Mouse (Mus musculus): ENCODE measurements around the gene Rnf130. TPM values are rescaled to one million over a fixed set of nuclear protein-coding genes. Genes with fewer than 3 reads are reported as not detected.

The Rnf130 gene
- polyA plus RNA-seq, 1 experiment from 2014 or later = 58.0 TPM

DNA sequence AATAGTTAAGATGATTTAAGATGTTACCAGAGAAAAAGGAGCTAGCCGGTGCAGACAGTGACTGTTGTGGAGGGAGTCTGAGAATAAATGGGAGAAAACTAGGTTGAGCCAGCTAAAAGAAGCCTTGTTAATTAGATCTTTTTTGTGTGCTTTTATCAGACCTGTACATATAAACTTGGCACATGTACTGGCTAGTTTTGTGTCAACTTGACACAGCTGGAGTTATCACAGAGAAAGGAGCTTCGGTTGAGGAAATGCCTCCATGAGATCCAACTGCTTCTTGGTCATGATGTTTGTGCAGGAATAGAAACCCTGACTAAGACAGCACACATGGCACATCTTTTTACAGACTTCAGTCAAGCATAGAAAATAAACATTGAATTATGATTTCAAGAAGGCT lies 32.6 kb downstream of the Rnf130 start:
- Histone ChIP-seq H3K9me3 (no peaks in the 10 kb centered on the region), H3K36me3 (peaks cover 2% of the 10 kb centered on the region; the same call in 1 of the 2 replicates), H3K4me2 (no peak overlapping the region), H3K4me3 (no peak overlapping the region), H3K9ac (no peak overlapping the region), H3K27ac (no peak overlapping the region), H3K27me3 (no peaks in the 10 kb centered on the region), H3K4me1 (no peaks in the 10 kb centered on the region)
- 52% methylated on average over 2 of the region's 2 CpGs for WGBS
- ATAC-seq (ENCODE audit: borderline replicate concordance, extremely low read depth, low FRiP score, low TSS enrichment) = no peak

DNA sequence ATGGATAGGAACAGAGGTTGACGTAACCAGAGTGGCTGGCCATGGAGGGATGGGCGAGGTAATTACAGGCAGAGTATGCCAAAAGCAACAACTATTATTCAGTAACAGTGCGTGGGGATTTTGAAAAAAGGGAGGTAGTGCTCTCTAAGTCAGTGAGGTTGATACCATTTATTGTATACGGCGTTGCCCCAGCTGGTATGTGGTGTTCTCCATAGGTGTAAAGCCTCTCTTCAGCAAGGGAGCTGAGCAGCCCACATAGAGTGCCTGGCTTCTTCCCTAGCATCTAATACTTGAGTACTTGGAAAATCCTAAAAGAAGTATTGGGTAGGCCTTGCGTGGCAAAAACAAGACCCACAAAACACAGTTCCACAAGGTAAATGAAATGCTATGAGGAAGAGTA lies 33.1 kb downstream of the Rnf130 start:
- 92% methylated on average over 6 of the region's 6 CpGs for WGBS

DNA sequence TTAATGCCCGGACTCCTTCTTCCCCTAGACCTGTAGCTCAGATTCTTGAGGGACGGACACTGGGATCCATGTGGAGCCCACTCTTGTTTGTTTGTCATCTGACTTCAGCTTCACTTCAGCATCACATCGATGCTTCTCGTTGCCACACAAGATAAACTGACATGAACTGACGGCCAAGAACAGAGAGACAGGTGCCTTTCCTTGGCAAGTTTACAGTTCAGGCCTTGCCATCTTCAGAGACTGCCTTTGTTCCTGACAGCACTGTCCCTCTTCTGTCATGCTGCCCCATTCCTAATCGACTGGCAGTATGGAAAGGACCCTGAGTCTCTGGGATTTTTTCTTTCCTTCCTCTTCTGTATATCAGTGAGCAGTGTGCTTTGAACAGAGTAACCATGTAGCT lies 33.9 kb downstream of the Rnf130 start:
- Histone ChIP-seq H3K4me1 (no peaks in the 10 kb centered on the region), H3K4me2 (no peak overlapping the region), H3K9me3 (no peaks in the 10 kb centered on the region), H3K9ac (no peak overlapping the region), H3K36me3 (no peaks in the 10 kb centered on the region), H3K4me3 (no peak overlapping the region), H3K27me3 (no peaks in the 10 kb centered on the region), H3K27ac (no peak overlapping the region)
- WGBS = 78% methylated on average over 6 of the region's 6 CpGs
- ATAC-seq (ENCODE audit: borderline replicate concordance, extremely low read depth, low FRiP score, low TSS enrichment) = no peak

More for the DNA sequence above, 33.1 kb downstream of the Rnf130 start:
- Histone ChIP-seq H3K4me2 (no peak overlapping the region), H3K36me3 (peaks cover 2% of the 10 kb centered on the region; the same call in 1 of the 2 replicates), H3K4me3 (no peak overlapping the region), H3K9me3 (no peaks in the 10 kb centered on the region), H3K27ac (no peak overlapping the region), H3K27me3 (no peaks in the 10 kb centered on the region), H3K9ac (no peak overlapping the region), H3K4me1 (no peaks in the 10 kb centered on the region)
- no peak for ATAC-seq (ENCODE audit: borderline replicate concordance, extremely low read depth, low FRiP score, low TSS enrichment)

DNA sequence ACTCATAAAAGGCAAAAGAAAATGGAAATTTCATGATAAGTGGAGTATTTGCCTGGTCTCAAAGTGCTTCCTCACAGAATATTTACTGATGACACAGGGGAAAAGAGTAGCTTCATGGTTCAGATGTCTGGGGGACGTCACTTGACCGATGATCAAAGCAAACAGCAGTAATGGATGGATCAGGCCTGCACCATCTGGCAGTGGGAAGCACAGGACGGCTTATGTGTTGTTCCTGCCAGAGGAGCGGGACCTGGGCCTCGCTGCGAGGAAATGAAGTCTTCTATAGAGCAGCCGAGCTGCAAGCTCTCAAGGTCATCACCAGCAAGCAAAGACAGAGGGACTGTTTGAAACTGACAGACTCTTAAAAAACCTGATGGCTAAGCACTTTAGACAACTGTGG lies 37.0 kb downstream of the Rnf130 start:
- no peak overlapping the region for H3K4me3 ChIP-seq
- no peaks in the 10 kb centered on the region for H3K4me1 ChIP-seq
- H3K36me3 ChIP-seq = no peaks in the 10 kb centered on the region
- H3K9ac ChIP-seq = no peak overlapping the region
- no peaks in the 10 kb centered on the region for H3K27me3 ChIP-seq
- no peak for ATAC-seq (ENCODE audit: borderline replicate concordance, extremely low read depth, low FRiP score, low TSS enrichment)
- H3K27ac ChIP-seq = no peak overlapping the region
- no peaks in the 10 kb centered on the region for H3K9me3 ChIP-seq
- 28% methylated on average over 7 of the region's 7 CpGs for WGBS
- no peak overlapping the region for H3K4me2 ChIP-seq

DNA sequence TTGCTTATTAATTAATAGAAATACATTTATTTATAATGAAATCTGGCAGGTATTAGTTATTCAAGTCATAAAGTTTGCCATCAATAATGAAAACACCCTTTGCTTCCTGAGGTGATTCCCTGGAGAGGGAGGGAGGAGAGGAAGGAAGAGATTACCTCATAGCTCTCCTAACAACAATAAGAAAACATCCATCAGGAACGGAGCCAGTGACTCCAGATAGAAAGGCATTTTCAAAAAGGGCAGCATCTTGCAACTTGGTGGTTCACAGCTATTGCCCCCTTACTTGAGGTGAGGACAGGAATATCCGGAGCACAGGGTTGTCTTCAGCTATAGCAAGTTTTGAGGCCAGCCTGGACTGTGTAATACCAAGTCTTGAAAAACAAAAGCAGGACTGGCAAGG lies 40.9 kb downstream of the Rnf130 start:
- H3K27ac ChIP-seq = no peak overlapping the region
- no peaks in the 10 kb centered on the region for H3K36me3 ChIP-seq
- H3K4me2 ChIP-seq = no peak overlapping the region
- no peak overlapping the region for H3K4me3 ChIP-seq
- H3K9me3 ChIP-seq = no peaks in the 10 kb centered on the region
- H3K4me1 ChIP-seq = no peaks in the 10 kb centered on the region
- no peak for ATAC-seq (ENCODE audit: borderline replicate concordance, extremely low read depth, low FRiP score, low TSS enrichment)
- H3K9ac ChIP-seq = no peak overlapping the region
- H3K27me3 ChIP-seq = no peaks in the 10 kb centered on the region
- 59% methylated on average over 2 of the region's 2 CpGs for WGBS

DNA sequence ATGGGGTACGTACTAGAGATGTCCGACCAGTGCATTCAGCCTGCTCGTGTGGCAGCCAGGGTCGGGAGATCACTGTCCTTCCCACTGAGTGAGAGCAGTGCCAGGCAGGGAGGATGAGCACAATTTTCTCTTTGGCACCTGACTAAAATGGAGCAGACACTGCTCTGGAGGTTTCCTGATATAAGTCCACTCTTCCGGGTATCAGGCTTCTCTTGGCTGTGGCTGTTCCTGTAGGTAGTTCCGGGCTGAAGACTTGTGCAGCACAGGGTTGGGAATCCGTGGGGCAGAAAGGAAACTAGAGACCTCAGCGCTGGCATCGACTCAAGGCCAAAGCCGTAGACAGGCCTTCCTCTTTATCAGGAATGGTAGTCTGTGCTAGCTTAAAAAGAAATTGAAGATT lies 48.7 kb downstream of the Rnf130 start:
- Histone ChIP-seq H3K27me3 (no peaks in the 10 kb centered on the region), H3K4me2 (no peak overlapping the region), H3K9ac (no peak overlapping the region), H3K36me3 (0 out of 2 replicates have a peak, but pooled peaks cover 4% of the 10 kb centered on the region), H3K4me1 (no peaks in the 10 kb centered on the region), H3K9me3 (no peaks in the 10 kb centered on the region), H3K4me3 (no peak overlapping the region), H3K27ac (no peak overlapping the region)
- no peak for ATAC-seq (ENCODE audit: borderline replicate concordance, extremely low read depth, low FRiP score, low TSS enrichment)
- WGBS = 86% methylated on average over 10 of the region's 10 CpGs

DNA sequence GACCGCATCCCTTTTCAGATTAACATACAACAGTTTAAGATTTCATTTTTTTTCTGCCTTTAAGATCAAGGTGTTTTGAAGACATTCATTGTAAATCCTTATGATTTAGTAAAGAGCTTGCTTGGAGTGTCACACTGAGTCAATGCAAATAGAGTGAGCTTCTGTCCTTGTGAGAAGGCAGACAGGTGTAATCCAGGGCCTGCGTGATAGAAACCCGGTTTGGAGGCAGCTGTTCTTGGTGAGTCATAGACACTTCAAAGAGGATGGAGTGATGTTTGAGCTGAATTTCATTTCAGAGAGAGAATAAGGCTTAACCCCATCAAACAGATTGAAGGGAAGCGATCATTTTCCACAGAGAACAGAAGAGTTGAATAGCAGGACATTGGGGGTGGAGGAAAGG lies 51.6 kb downstream of the Rnf130 start:
- whole genome bisulfite sequencing = 75% methylated on average over 4 of the region's 4 CpGs

DNA sequence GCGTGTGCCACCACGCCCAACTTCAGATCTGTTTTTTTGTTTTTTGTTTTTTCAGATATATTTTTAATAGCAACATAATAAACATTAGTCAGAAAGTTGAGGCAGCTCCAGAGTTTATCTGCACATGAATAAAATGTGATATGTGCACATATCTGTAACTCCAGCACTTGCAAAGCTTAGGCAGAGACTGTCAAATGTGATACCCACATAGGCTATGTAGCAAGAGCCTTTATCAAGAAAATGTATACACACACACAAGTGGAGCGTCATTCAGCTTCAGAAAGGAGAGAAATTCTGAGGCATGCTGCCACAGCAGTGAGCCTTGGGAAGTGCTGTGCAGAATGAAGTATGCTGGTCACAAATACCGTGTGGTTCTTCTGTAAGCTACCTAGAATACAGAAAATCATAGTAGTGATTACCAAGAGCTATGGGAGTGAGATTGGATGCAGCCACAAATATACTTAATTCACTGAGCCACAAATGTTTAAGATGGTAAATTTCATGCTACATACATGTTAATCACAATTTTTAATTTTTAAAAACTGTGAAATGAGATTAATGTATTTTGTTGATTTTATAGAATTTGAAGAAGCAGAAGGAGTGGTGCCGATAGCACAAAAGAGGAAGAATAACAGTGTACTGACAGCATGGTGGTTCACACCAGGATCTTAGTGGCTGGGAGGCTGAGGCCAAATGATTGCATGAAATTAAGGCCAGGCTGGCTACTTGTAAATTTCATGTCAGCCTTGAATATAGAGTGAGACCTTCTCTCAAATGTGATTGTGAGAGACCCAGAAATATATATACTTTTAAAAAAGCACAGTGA lies 56.4 kb downstream of the Rnf130 start:
- Histone ChIP-seq H3K9ac (no peak overlapping the region), H3K4me1 (no peaks in the 10 kb centered on the region), H3K27me3 (no peaks in the 10 kb centered on the region), H3K36me3 (no peaks in the 10 kb centered on the region), H3K4me2 (no peak overlapping the region), H3K9me3 (no peaks in the 10 kb centered on the region), H3K4me3 (no peak overlapping the region), H3K27ac (no peak overlapping the region)
- ATAC-seq (ENCODE audit: borderline replicate concordance, extremely low read depth, low FRiP score, low TSS enrichment) = no peak
- WGBS = 85% methylated on average over 5 of the region's 5 CpGs

More for the DNA sequence above, 51.6 kb downstream of the Rnf130 start:
- Histone ChIP-seq H3K27me3 (no peaks in the 10 kb centered on the region), H3K4me2 (no peak overlapping the region), H3K4me3 (no peak overlapping the region), H3K27ac (no peak overlapping the region), H3K4me1 (no peaks in the 10 kb centered on the region), H3K9ac (no peak overlapping the region), H3K9me3 (no peaks in the 10 kb centered on the region), H3K36me3 (0 out of 2 replicates have a peak, but pooled peaks cover 2% of the 10 kb centered on the region)
- ATAC-seq (ENCODE audit: borderline replicate concordance, extremely low read depth, low FRiP score, low TSS enrichment) = no peak

DNA sequence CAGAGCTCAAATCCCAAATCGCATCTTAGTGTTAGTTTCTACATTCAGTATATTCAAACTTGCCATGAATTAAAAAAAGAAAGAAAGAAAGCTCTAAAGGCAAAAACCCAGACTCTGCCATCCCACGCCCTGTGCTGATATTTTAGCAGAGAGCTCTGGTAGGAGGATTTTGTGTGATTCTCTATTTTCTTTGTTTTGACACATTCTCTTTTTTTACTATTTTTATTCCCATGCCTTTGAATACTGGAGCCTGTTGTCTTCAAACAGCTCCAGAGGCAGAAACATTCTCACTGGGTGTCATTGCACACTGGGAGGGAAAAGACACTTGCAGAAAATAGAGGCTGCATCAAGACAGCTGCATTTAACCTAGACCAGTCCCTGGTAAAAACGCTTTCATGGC lies 61.1 kb downstream of the Rnf130 start:
- Histone ChIP-seq H3K4me2 (no peak overlapping the region), H3K4me1 (0 out of 2 replicates have a peak, but pooled peaks cover 3% of the 10 kb centered on the region), H3K9me3 (no peaks in the 10 kb centered on the region), H3K27me3 (no peaks in the 10 kb centered on the region), H3K27ac (no peak overlapping the region), H3K9ac (no peak overlapping the region), H3K4me3 (no peak overlapping the region), H3K36me3 (0 out of 2 replicates have a peak, but pooled peaks cover 2% of the 10 kb centered on the region)
- 87% methylated on average over 3 of the region's 3 CpGs for WGBS
- ATAC-seq (ENCODE audit: borderline replicate concordance, extremely low read depth, low FRiP score, low TSS enrichment) = no peak

DNA sequence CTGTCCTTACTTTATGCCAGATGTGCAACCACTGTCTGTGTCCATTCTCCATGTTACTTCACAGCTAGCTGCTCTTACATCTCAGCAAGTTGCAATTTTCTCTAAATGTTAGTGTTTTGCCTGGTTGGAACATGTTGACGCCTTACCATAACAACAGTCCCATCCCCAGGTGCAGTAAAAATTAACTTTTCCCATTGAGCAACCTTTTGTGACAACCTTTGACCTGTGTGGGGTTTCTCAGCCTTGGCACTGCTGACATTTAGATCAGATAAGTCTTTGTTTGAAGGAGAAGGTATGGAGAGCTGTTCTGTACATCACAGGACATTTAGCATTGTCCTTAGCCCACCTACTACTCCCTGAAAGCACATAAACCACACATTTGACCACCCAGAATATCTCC lies 64.7 kb downstream of the Rnf130 start:
- Histone ChIP-seq H3K4me1 (0 out of 2 replicates have a peak, but pooled peaks cover 3% of the 10 kb centered on the region), H3K9ac (no peak overlapping the region), H3K4me2 (no peak overlapping the region), H3K4me3 (no peak overlapping the region), H3K27me3 (no peaks in the 10 kb centered on the region), H3K36me3 (0 out of 2 replicates have a peak, but pooled peaks cover 6% of the 10 kb centered on the region), H3K9me3 (no peaks in the 10 kb centered on the region), H3K27ac (no peak overlapping the region)
- 81% methylated on average over 1 of the region's 1 CpGs for WGBS
- no peak for ATAC-seq (ENCODE audit: borderline replicate concordance, extremely low read depth, low FRiP score, low TSS enrichment)

DNA sequence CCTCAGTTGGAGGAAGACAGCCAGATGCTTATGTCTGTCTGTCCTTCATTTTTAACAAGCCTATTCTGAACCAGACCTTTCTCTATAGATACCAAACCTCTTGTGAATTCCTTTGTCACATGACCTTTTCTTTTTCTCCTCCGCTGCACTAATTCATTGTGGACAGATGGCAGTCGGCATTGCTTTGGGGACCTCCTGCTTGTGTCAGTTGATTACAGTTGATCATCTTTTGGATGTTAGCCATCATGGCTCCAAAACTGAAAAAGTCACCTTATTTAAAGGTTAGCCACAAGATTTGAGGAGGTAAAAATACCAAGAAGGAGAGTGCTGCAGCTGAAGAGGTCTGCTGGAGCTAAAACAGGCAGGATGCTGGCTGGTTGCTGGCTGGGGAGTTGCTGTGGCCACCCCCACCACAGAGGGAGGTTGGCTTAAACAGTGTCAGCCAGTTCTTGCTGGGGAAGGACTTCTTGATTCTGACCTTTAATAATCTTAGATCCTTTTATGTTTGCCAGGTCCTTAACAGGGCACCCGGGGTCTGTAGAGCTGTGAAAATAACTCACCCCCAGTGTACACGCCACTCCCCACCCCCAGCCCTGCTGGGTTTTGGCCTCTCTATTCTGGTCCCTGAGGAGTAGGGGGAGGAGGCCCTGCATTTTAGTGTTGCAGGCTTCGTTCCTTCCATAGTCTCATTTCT lies 66.0 kb downstream of the Rnf130 start:
- Histone ChIP-seq H3K36me3 (0 out of 2 replicates have a peak, but pooled peaks cover 6% of the 10 kb centered on the region), H3K27ac (no peak overlapping the region), H3K9ac (no peak overlapping the region), H3K4me2 (no peak overlapping the region), H3K4me1 (0 out of 2 replicates have a peak, but pooled peaks cover 3% of the 10 kb centered on the region), H3K27me3 (no peaks in the 10 kb centered on the region), H3K4me3 (no peak overlapping the region), H3K9me3 (no peaks in the 10 kb centered on the region)
- no peak for ATAC-seq (ENCODE audit: borderline replicate concordance, extremely low read depth, low FRiP score, low TSS enrichment)
- 57% methylated on average over 5 of the region's 5 CpGs for WGBS

DNA sequence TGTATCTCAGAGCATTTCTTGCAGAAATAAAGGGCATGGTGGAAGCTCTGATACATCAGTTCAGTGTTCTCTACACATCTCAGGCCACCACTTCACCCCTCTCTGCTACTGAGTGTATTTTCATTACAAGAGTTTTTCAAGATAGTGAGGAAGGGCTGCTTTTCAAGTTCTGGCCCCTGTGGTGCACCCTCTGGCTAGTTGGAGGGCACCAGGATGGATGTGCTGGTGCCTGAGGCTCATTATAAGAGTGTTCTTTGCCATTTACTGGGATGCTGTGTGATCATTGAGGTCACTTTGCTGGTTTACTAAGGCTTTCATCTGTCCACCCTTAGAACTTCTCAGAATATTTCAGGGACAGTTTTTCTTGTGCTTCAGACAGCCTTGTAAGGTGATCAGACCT lies 66.5 kb downstream of the Rnf130 start:
- Histone ChIP-seq H3K9ac (no peak overlapping the region), H3K4me1 (0 out of 2 replicates have a peak, but pooled peaks cover 3% of the 10 kb centered on the region), H3K9me3 (no peaks in the 10 kb centered on the region), H3K27ac (no peak overlapping the region), H3K4me3 (no peak overlapping the region), H3K4me2 (no peak overlapping the region), H3K27me3 (no peaks in the 10 kb centered on the region), H3K36me3 (0 out of 2 replicates have a peak, but pooled peaks cover 6% of the 10 kb centered on the region)
- no peak for ATAC-seq (ENCODE audit: borderline replicate concordance, extremely low read depth, low FRiP score, low TSS enrichment)
